ENCODE assay signal across 14 mouse cellular contexts in genomic region chr10:128425260-128425659, GRCm38 (mm10). TPM values are rescaled to one million over a fixed set of nuclear protein-coding genes. Genes with fewer than 3 reads are reported as not detected.
"Had no signal": no experiment of that assay in that cellular context is flagged by ENCODE, and none has a peak within 500 bp of the region (broad histone marks: within the 10 kb centered on the region; RNA-seq: fewer than 3 reads in every experiment).

No protein-coding gene starts in this region.

- DNase-seq: kidney, adult 18-20 months; lung, postnatal 10 days had no signal

- ATAC-seq: midbrain, embryonic 15.5 days had no signal

- H3K4me3 ChIP-seq: layer of hippocampus, adult 2 months; limb, embryonic 12.5 days; midbrain, embryonic 15.5 days; neural tube, embryonic 12.5 days had no signal

- H3K9ac ChIP-seq: limb, embryonic 12.5 days; midbrain, embryonic 15.5 days; neural tube, embryonic 12.5 days had no signal

- H3K27ac ChIP-seq: layer of hippocampus, adult 2 months; limb, embryonic 12.5 days; macrophage; midbrain, embryonic 15.5 days; neural tube, embryonic 12.5 days; stomach, postnatal 0 days had no signal

- H3K27me3 ChIP-seq: limb, embryonic 12.5 days; megakaryocyte, embryonic 14.5 days; midbrain, embryonic 15.5 days; neural tube, embryonic 12.5 days had no signal

- H3K9me3 ChIP-seq: limb, embryonic 12.5 days; megakaryocyte, embryonic 14.5 days; midbrain, embryonic 15.5 days; neural tube, embryonic 12.5 days had no signal

- H3K4me2 ChIP-seq: limb, embryonic 12.5 days; midbrain, embryonic 11.5 days; midbrain, embryonic 15.5 days; neural tube, embryonic 12.5 days had no signal

- H3K4me1 ChIP-seq: limb, embryonic 12.5 days; midbrain, embryonic 15.5 days; neural tube, embryonic 12.5 days had no signal

RNA-seq across cellular contexts. Expression of gene Slc39a5, which starts 24.2 kb away (rescaled TPM):
- total RNA-seq: left cerebral cortex, postnatal 36 days; monocyte, adult 5-6 weeks; neutrophil, adult 5-6 weeks had no signal
- polyA plus RNA-seq: inflammation-experienced regulatory T-cells, adult 6 months; limb, embryonic 12.5 days; macrophage; midbrain, embryonic 11.5 days; midbrain, embryonic 15.5 days; neural tube, embryonic 12.5 days had no signal
